Mouse (Mus musculus) brain, embryonic 14.5 days (tissue): ENCODE data around the gene Zfp366. TPM values are rescaled to one million over a fixed set of nuclear protein-coding genes. Genes with fewer than 3 reads are reported as not detected.

Experiments used
- DNase-seq: peaks from one replicate; pipeline ENCODE4 v3.0.0-alpha.2; 2011; ENCODE audit warnings: low read depth
- CTCF ChIP-seq: fragments of 200-500 bp; IDR thresholded peaks from 2 replicates; pipeline ENCODE4 v1.5.1; 2012; ENCODE audit warnings: inconsistent platforms, mild to moderate bottlenecking, moderate library complexity, borderline replicate concordance; ENCODE audit not compliant: insufficient read depth, insufficient read length; ENCODE audit errors: extremely low read depth
- POLR2A ChIP-seq: fragments of 200-500 bp; IDR thresholded peaks from 2 replicates; pipeline ENCODE4 v1.6.1; 2012; ENCODE audit warnings: mild to moderate bottlenecking, inconsistent platforms, borderline replicate concordance; ENCODE audit not compliant: poor library complexity, insufficient read depth, insufficient read length, severe bottlenecking; ENCODE audit errors: extremely low read depth
- polyA plus RNA-seq: library from polyadenylated mRNA; depleted of rRNA; stranded (reverse); fragments of >200 nt; gene quantifications from 2 replicates; pipeline ENCODE4 v1.2.3, GENCODE M21; 2012

Gene Zfp366
- polyA plus RNA-seq, 1 experiment = 4.4 TPM

- peak; percentile 15 for DNase-seq
- TF ChIP-seq POLR2A = no peak
- TF ChIP-seq CTCF = no peak
Measured at GRCm38 (mm10) chr13:99217984-99218383, 33.4 kb downstream of the Zfp366 start.

- no peak for TF ChIP-seq CTCF
- no peak for DNase-seq
Measured at GRCm38 (mm10) chr13:99219586-99219985, 35.0 kb downstream of the Zfp366 start.

- TF ChIP-seq POLR2A = no peak
- TF ChIP-seq CTCF = no peak
- DNase-seq = no peak
Measured at GRCm38 (mm10) chr13:99221996-99222395, 37.4 kb downstream of the Zfp366 start.

GRCm38 (mm10) chr13:99222476-99222875 is 37.9 kb downstream of the Zfp366 start:
- DNase-seq = no peak
- TF ChIP-seq POLR2A (no peak), CTCF (no peak)

- DNase-seq = no peak
- TF ChIP-seq CTCF (no peak), POLR2A (no peak)
Measured at GRCm38 (mm10) chr13:99223321-99223884, 38.8 kb downstream of the Zfp366 start.

- no peak for DNase-seq
- TF ChIP-seq POLR2A = no peak
Measured at GRCm38 (mm10) chr13:99223917-99224316, 39.3 kb downstream of the Zfp366 start.

- TF ChIP-seq CTCF (no peak), POLR2A (no peak)
- no peak for DNase-seq
Measured at GRCm38 (mm10) chr13:99225374-99226240, 41.0 kb downstream of the Zfp366 start.

- DNase-seq = no peak
- no peak for TF ChIP-seq CTCF
- no peak for TF ChIP-seq POLR2A
Measured at GRCm38 (mm10) chr13:99226809-99227208, 42.2 kb downstream of the Zfp366 start.

- DNase-seq = no peak
- TF ChIP-seq POLR2A (no peak), CTCF (no peak)
Measured at GRCm38 (mm10) chr13:99227456-99228250, 43.0 kb downstream of the Zfp366 start.

- no peak for DNase-seq
- no peak for TF ChIP-seq POLR2A
- TF ChIP-seq CTCF = no peak
Measured at GRCm38 (mm10) chr13:99228821-99229570, 44.4 kb downstream of the Zfp366 start.

GRCm38 (mm10) chr13:99229641-99230494 is 45.2 kb downstream of the Zfp366 start:
- no peak for DNase-seq
- TF ChIP-seq CTCF = no peak
- no peak for TF ChIP-seq POLR2A
